Mouse (Mus musculus) lung, postnatal 25 days (tissue): ENCODE results near the gene Uty.

Source experiments
- DNase-seq: peaks from one replicate; pipeline ENCODE4 v3.0.0; 2022; ENCODE audit warnings: low spot score

Gene Uty

GRCm38 (mm10) chrY:1245426-1245863 lies at the start of gene Uty:
Uty (minus strand) TSS chrY:1245759.
- DNase-seq: no peak

- DNase-seq: no peak
These were observed 48.1 kb upstream of the Uty start for GRCm38 (mm10) chrY:1293708-1294107.

- no peak for DNase-seq
These were observed 40.7 kb upstream of the Uty start, which contains the start of gene Ddx3y for GRCm38 (mm10) chrY:1286171-1286795. Ddx3y (minus strand) TSS chrY:1286629.

- DNase-seq: no peak
These were observed 40.2 kb upstream of the Uty start for GRCm38 (mm10) chrY:1285735-1286134.

GRCm38 (mm10) chrY:1246117-1246516 lies 558 bp upstream of the Uty start:
- DNase-seq: no peak

- DNase-seq: no peak
These were observed 619 bp downstream of the Uty start for GRCm38 (mm10) chrY:1244940-1245339.

GRCm38 (mm10) chrY:1244421-1244820 lies 1.1 kb downstream of the Uty start:
- no peak for DNase-seq

- no peak for DNase-seq
These were observed 25.6 kb downstream of the Uty start for GRCm38 (mm10) chrY:1220001-1220400.

- no peak for DNase-seq
These were observed 67.1 kb downstream of the Uty start for GRCm38 (mm10) chrY:1178476-1178875.

- no peak for DNase-seq
These were observed 82.5 kb downstream of the Uty start for GRCm38 (mm10) chrY:1163054-1163453.

- DNase-seq: no peak
These were observed 129.4 kb downstream of the Uty start for GRCm38 (mm10) chrY:1116153-1116552.

GRCm38 (mm10) chrY:1114016-1114415 lies 131.5 kb downstream of the Uty start:
- DNase-seq: no peak
